Mouse (Mus musculus) lung, postnatal 0 days (tissue): ENCODE data around the gene Itgb3.

ENCODE experiments used
- CTCF ChIP-seq: IDR thresholded peaks from 2 replicates; pipeline ENCODE4 v1.5.1; 2016; ENCODE audit warnings: antibody characterized with exemption, mild to moderate bottlenecking
- EP300 ChIP-seq: IDR thresholded peaks from 2 replicates; pipeline ENCODE4 v1.6.1; 2016; ENCODE audit warnings: antibody characterized with exemption, mild to moderate bottlenecking, control low read depth

GRCm38 (mm10) chr11:104604192-104604591 is 3.6 kb upstream of the Itgb3 start:
- no peak for TF ChIP-seq CTCF
- TF ChIP-seq EP300: no peak
